Mouse (Mus musculus) MEL (cell line): ENCODE measurements around the gene Fryl. TPM values are rescaled to one million over a fixed set of nuclear protein-coding genes. Genes with fewer than 3 reads are reported as not detected.
A peak's percentile ranks its signal among the peaks of the same experiment; 100 is the strongest.

ENCODE experiments used
- DNase-seq: peaks from one replicate; pipeline ENCODE4 v3.0.0; 2011; ENCODE audit warnings: low read depth, low spot score
- H3K27ac ChIP-seq: 2 replicates; pipeline ENCODE4 v1.5.1; 2012; ENCODE audit warnings: low read depth, mild to moderate bottlenecking, control low read depth, low read length, moderate library complexity; ENCODE audit not compliant: control insufficient read depth
- H3K27me3 ChIP-seq, 2 experiments: fragments of 150-350 bp in 1 of 2; sonication (generic) in 1 of 2; 2 replicates each; pipeline ENCODE4 v1.6.1; 2012; ENCODE audit warnings: low read length in 2 of 2, mild to moderate bottlenecking in 2 of 2, improper control_type of control experiment in 1 of 2, moderate library complexity in 1 of 2; ENCODE audit not compliant: insufficient read depth in 2 of 2, control insufficient read depth in 1 of 2
- H3K36me3 ChIP-seq, 2 experiments: 2 replicates each; pipeline ENCODE4 v1.6.1; 2012 to 2014; ENCODE audit warnings: low read length in 2 of 2, improper control_type of control experiment in 1 of 2, inconsistent platforms in 1 of 2, mild to moderate bottlenecking in 1 of 2; ENCODE audit not compliant: insufficient read depth in 2 of 2, control insufficient read depth in 1 of 2
- H3K4me1 ChIP-seq, 2 experiments: fragments of 150-350 bp in 1 of 2; sonication (generic) in 1 of 2; 2 replicates each; pipeline ENCODE4 v1.6.1; 2012; ENCODE audit warnings: low read length in 2 of 2, improper control_type of control experiment in 1 of 2, mild to moderate bottlenecking in 1 of 2; ENCODE audit not compliant: insufficient read depth in 2 of 2, control insufficient read depth in 1 of 2
- H3K4me3 ChIP-seq, 2 experiments: fragments of 150-350 bp in 1 of 2; sonication (generic) in 1 of 2; 2 replicates each; pipeline ENCODE4 v1.5.1; 2012; ENCODE audit warnings: low read depth in 2 of 2, low read length in 2 of 2, mild to moderate bottlenecking in 2 of 2, moderate library complexity in 2 of 2, control low read depth in 1 of 2, improper control_type of control experiment in 1 of 2; ENCODE audit not compliant: control insufficient read depth in 1 of 2, insufficient read depth in 1 of 2
- H3K79me2 ChIP-seq: 2 replicates; pipeline ENCODE4 v1.6.1; 2012; ENCODE audit warnings: mild to moderate bottlenecking, low read length, moderate library complexity; ENCODE audit not compliant: control insufficient read depth, poor library complexity, insufficient read depth
- H3K9ac ChIP-seq: 2 replicates; pipeline ENCODE4 v1.6.1; 2012; ENCODE audit warnings: low read depth, mild to moderate bottlenecking, control low read depth, low read length, moderate library complexity; ENCODE audit not compliant: control insufficient read depth, poor library complexity, severe bottlenecking
- H3K9me3 ChIP-seq: fragments of 150-350 bp; sonication (generic); replicated peaks from 2 replicates; pipeline ENCODE4 v1.6.1; 2012; ENCODE audit warnings: mild to moderate bottlenecking, low read length, improper control_type of control experiment, moderate library complexity; ENCODE audit not compliant: insufficient read depth
- CHD2 ChIP-seq: IDR thresholded peaks from 2 replicates; pipeline ENCODE4 v1.6.1; 2011; ENCODE audit warnings: low read length, improper control_type of control experiment
- EP300 ChIP-seq, 2 experiments: IDR thresholded peaks; 2 replicates each; pipeline ENCODE4 v1.6.1; 2011; ENCODE audit warnings: improper control_type of control experiment in 2 of 2, low read length in 2 of 2, low read depth in 1 of 2, mild to moderate bottlenecking in 1 of 2
- ETS1 ChIP-seq: IDR thresholded peaks from 2 replicates; pipeline ENCODE4 v1.6.1; 2012; ENCODE audit warnings: low read depth, mild to moderate bottlenecking, inconsistent platforms, low read length, improper control_type of control experiment, moderate library complexity
- GATA1 ChIP-seq: IDR thresholded peaks from 2 replicates; pipeline ENCODE4 v1.6.1; 2011; ENCODE audit warnings: low read depth, low read length, improper control_type of control experiment
- JUND ChIP-seq: IDR thresholded peaks from 2 replicates; pipeline ENCODE4 v1.6.1; 2011; ENCODE audit warnings: low read depth, mild to moderate bottlenecking, improper control_type of control experiment, low read length
- KAT2A ChIP-seq: conservative IDR thresholded peaks from 2 replicates; pipeline ENCODE4 v1.6.1; 2012; ENCODE audit warnings: low read depth, low read length, improper control_type of control experiment, inconsistent platforms
- MAFK ChIP-seq: IDR thresholded peaks from 2 replicates; pipeline ENCODE4 v1.6.1; 2011; ENCODE audit warnings: low read depth, mild to moderate bottlenecking, low read length, improper control_type of control experiment, borderline replicate concordance
- MAX ChIP-seq: IDR thresholded peaks from 2 replicates; pipeline ENCODE4 v1.6.1; 2011; ENCODE audit warnings: low read length, improper control_type of control experiment
- MYB ChIP-seq: IDR thresholded peaks from 2 replicates; pipeline ENCODE4 v1.6.1; 2011; ENCODE audit warnings: mild to moderate bottlenecking, low read depth, low read length, improper control_type of control experiment
- NRF1 ChIP-seq: IDR thresholded peaks from 2 replicates; pipeline ENCODE4 v1.6.1; 2014; ENCODE audit warnings: low read depth, mild to moderate bottlenecking, inconsistent platforms, low read length, improper control_type of control experiment, moderate library complexity; ENCODE audit not compliant: poor library complexity, insufficient read depth, severe bottlenecking
- POLR2AphosphoS5 ChIP-seq: IDR thresholded peaks from 2 replicates; pipeline ENCODE4 v1.6.1; 2012; ENCODE audit warnings: low read depth, borderline replicate concordance, mild to moderate bottlenecking, inconsistent platforms, low read length, moderate library complexity, mixed read lengths
- RAD21 ChIP-seq: IDR thresholded peaks from 2 replicates; pipeline ENCODE4 v1.6.1; 2011; ENCODE audit warnings: mild to moderate bottlenecking, low read depth, low read length, improper control_type of control experiment
- SIN3A ChIP-seq: IDR thresholded peaks from 2 replicates; pipeline ENCODE4 v1.6.1; 2012; ENCODE audit warnings: low read length, improper control_type of control experiment, inconsistent platforms
- TAL1 ChIP-seq: IDR thresholded peaks from 2 replicates; pipeline ENCODE4 v1.6.1; 2012; ENCODE audit warnings: mild to moderate bottlenecking, inconsistent platforms, low read length, moderate library complexity, mixed read lengths
- TCF12 ChIP-seq: IDR thresholded peaks from 2 replicates; pipeline ENCODE4 v1.6.1; 2014; ENCODE audit warnings: low read depth, mild to moderate bottlenecking, inconsistent platforms, low read length, improper control_type of control experiment, moderate library complexity
- ZKSCAN1 ChIP-seq: IDR thresholded peaks from 2 replicates; pipeline ENCODE4 v1.6.1; 2012; ENCODE audit warnings: low read depth, mild to moderate bottlenecking, inconsistent platforms, low read length, improper control_type of control experiment, moderate library complexity
- ZNF384 ChIP-seq: IDR thresholded peaks from 2 replicates; pipeline ENCODE4 v1.6.1; 2012; ENCODE audit warnings: low read depth, mild to moderate bottlenecking, inconsistent platforms, low read length, improper control_type of control experiment
- polyA plus RNA-seq, 2 experiments: library from polyadenylated mRNA; stranded (reverse) in 1 of 2; unstranded in 1 of 2; fragments of >175 nt in 1 of 2; fragments of >200 nt in 1 of 2; gene quantifications; 2 replicates each; pipeline versions ENCODE4 v1.2.1 to v1.2.4; 2012; ENCODE audit warnings: low replicate concordance in 2 of 2, low read depth in 1 of 2; ENCODE audit not compliant: insufficient read length in 2 of 2, insufficient read depth in 1 of 2, missing spikeins in 1 of 2
- total RNA-seq: library from RNA; depleted of rRNA; stranded (reverse); fragments of 300-350 nt; gene quantifications from 2 replicates; pipeline ENCODE4 v1.2.3, GENCODE M21; 2012

Gene Fryl
- total and polyA plus RNA-seq, 3 experiments: 18.8 to 188 (median 39.7) TPM

GRCm38 (mm10) chr5:73150877-73151445 is 105.5 kb downstream of the Fryl start:
- peaks cover 0 to 2% of the 10 kb centered on the region in 2 experiments; a peak in 1 of 4 replicates for H3K36me3 ChIP-seq
- H3K9ac ChIP-seq: no peak overlapping the region
- no peak overlapping the region for H3K4me3 ChIP-seq

GRCm38 (mm10) chr5:73144987-73145386 is 111.4 kb downstream of the Fryl start:
- no peak for DNase-seq
- Histone ChIP-seq H3K4me3 (no peak overlapping the region), H3K36me3 (peaks cover 2 to 7% of the 10 kb centered on the region in 2 experiments), H3K9ac (no peak overlapping the region), H3K79me2 (no peaks in the 10 kb centered on the region), H3K9me3 (no peaks in the 10 kb centered on the region), H3K27ac (no peak overlapping the region), H3K27me3 (no peaks in the 10 kb centered on the region), H3K4me1 (peaks cover 5% of the 10 kb centered on the region in 2 experiments)
- TF ChIP-seq POLR2AphosphoS5 (no peak), GATA1 (no peak), TCF12 (no peak), MYB (no peak), ZNF384 (no peak), TAL1 (no peak), SIN3A (no peak), KAT2A (no peak), ZKSCAN1 (no peak), CHD2 (no peak), JUND (no peak), NRF1 (no peak), MAX (no peak)

More at GRCm38 (mm10) chr5:73150877-73151445, 105.5 kb downstream of the Fryl start:
- TF ChIP-seq MAFK (peak; percentile 63), MYB (no peak)
- Histone ChIP-seq H3K27ac (no peak overlapping the region), H3K79me2 (no peaks in the 10 kb centered on the region), H3K9me3 (no peaks in the 10 kb centered on the region), H3K27me3 (no peaks in the 10 kb centered on the region), H3K4me1 (peaks cover 0 to 4% of the 10 kb centered on the region in 2 experiments; a peak in 2 of 4 replicates)
- DNase-seq: no peak

GRCm38 (mm10) chr5:73141712-73142111 is 114.7 kb downstream of the Fryl start:
- 0 out of 4 replicates have a peak, but pooled peaks of 1 of the 2 experiments have one; percentile 4 for TF ChIP-seq EP300 (IDR thresholded peaks at IDR 0.05; ENCODE audit: low read depth in 1 of 2, low read length in 2 of 2)
- TF ChIP-seq RAD21: no peak
- 0 out of 2 replicates have a peak, but pooled peaks have one; percentile 20 for TF ChIP-seq ETS1
- TF ChIP-seq, all 39 proteins: peak for 2
- Histone ChIP-seq H3K9ac (no peak overlapping the region), H3K36me3 (peaks cover 0 to 7% of the 10 kb centered on the region in 2 experiments; a peak in 3 of 4 replicates)

More at GRCm38 (mm10) chr5:73141712-73142111, 114.7 kb downstream of the Fryl start:
- H3K9me3 ChIP-seq: no peaks in the 10 kb centered on the region
- H3K4me1 ChIP-seq: peaks cover 5% of the 10 kb centered on the region in 2 experiments
- H3K27ac ChIP-seq: no peak overlapping the region
- peak; percentile 86 for DNase-seq
- no peaks in the 10 kb centered on the region for H3K79me2 ChIP-seq
- H3K27me3 ChIP-seq: no peaks in the 10 kb centered on the region
- H3K4me3 ChIP-seq: no peak overlapping the region
